Mouse (Mus musculus) adrenal gland, adult (tissue): Measurements from ENCODE around the gene Ndp.

ENCODE experiments used
- DNase-seq, 2 experiments: peaks; one replicate each; pipeline ENCODE4 v3.0.0; 2022 to 2023; ENCODE audit warnings: low spot score in 1 of 2; ENCODE audit not compliant: inconsistent age in 2 of 2

The Ndp gene

DNA sequence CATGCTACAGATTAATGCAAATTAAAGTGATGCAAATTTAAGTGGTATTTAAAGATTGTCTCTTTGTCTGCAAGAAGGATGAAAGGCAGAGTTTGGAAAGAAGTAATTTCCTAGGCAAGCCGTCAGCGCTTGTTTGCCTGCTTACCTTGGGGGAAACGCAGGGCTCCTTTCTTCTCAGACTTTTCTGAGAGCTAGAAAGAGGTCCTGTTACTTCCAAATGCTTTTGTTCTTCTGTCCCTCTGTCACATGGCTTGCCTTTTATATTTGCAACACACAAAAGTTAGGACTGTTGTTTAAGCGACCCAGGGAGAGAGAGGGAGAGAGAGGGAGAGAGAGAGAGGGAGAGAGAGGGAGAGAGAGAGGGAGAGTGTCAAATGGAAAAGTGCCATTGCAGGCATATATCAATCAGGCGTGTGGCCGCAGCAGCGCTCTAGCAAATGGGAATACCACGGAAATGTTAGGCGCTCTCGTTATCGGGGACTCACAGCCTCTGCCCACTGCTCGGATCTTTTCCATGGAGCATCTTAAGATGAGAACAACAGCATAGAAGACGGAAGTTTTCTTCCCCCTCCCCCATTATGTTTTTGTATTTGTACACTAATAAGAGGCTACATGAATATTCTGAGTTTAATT lies at the start of gene Ndp:
Ndp (minus strand) TSS at position 534 of the 633 bp plus-strand sequence.
- DNase-seq, result peak in 1 of 2 experiments; percentile 35

DNA sequence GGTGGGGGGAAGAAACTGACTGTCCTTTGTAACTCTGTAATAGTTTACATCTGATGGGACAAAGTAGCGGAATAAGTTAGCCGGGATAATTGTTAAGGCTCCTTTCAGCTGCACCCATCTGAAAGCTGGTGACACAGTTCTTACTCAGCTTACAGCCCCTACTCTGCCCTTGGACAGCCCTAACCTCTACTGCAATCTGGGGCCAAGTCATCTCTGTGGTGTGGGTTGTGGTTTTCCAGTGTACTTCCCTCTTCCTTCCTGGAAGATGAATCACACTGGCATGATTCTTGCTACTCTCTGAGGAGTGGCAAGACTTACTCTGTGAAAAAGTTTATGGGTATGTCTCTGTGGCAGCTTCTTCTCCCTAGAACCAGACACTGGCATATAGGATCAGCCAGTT lies 43.2 kb upstream of the Ndp start:
- DNase-seq, result peak; percentile 4 to 27

- DNase-seq, result no peak
Observed at GRCm38 (mm10) chrX:16918006-16918405, 6.4 kb upstream of the Ndp start.

DNA sequence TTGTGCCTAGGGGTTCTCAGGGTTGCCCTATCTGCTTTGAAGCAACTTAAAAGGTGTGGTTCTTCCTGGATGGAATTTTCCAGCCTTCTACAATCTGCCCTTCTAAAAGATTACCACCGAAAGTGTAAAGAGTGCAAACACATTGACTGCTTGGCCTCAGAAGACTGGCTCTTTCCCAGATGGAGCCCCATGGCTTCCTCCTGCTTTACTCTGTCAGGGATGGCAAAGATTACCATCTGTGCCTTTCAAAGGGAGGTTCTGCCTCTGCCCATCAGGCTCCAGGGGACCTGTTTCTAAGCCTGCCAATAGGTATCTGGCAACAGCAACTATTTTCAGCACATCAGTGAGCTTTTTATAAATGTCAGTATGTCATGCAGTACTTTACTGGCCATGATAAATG lies 1.5 kb upstream of the Ndp start:
- DNase-seq, result no peak

GRCm38 (mm10) chrX:16911911-16912310 lies 337 bp upstream of the Ndp start:
- DNase-seq, result no peak

DNA sequence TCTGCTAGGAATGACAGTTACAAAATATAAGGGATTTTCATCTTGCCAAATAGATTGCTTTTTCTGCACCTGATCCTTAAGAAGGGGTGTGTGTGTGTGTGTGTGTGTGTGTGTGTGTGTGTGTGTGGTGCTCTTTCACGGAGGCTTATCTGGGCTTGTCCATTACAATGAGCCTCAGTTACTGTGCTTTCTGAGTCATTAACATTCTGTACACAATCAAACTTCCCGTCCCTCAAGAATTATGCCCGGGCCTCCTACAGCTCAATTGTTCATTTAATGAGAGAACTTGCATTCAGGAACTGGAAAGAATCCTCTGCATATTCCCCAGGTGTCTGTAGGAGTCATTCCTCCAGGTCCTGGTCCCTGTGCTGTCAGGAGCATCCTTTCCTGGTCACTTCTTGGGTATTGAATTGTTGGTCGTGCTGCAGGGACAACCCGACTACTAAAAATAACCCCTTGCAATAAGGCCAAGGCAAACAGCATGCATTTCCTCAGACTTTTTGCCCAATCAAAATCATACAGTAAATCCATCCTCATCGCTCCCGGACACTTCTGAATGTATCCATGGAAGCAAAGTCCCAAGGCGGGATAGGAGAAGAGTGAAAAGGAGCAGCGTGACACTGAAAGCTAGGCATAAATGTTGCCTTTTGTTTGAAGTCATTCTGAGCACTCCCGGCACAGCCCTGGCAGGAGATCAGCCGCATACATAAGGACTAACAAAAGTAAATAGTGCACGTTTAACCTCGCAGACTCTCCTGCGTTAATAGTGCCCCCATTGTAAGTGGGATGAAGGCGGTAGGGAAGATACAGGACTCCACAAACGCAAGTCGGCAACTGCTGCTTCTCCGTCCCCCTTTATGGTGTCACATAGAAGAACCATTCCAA lies 1.1 kb downstream of the Ndp start:
- peak in 1 of 2 experiments; percentile 44 for DNase-seq

DNA sequence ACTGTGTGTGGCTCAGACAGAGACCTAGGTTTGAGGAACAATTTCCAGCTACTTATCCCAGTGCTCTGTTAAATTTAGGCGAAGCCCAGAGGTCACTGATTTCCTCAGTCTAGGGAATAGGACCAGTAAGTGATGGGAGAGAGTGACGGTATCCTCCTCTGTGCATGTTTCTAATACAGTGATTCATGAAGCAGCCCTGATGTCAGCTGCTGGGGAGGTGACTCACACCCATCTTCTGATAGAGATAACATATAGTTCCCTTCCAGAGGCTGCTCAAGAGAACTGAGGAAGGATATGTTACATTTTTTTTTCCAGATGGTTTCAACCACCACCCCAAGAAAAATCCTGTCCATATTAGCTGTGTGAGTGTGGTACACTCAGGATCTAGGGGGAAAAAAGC lies 2.9 kb downstream of the Ndp start:
- no peak for DNase-seq

- DNase-seq, result no peak
Observed at GRCm38 (mm10) chrX:16907554-16907953, 4.0 kb downstream of the Ndp start.

DNA sequence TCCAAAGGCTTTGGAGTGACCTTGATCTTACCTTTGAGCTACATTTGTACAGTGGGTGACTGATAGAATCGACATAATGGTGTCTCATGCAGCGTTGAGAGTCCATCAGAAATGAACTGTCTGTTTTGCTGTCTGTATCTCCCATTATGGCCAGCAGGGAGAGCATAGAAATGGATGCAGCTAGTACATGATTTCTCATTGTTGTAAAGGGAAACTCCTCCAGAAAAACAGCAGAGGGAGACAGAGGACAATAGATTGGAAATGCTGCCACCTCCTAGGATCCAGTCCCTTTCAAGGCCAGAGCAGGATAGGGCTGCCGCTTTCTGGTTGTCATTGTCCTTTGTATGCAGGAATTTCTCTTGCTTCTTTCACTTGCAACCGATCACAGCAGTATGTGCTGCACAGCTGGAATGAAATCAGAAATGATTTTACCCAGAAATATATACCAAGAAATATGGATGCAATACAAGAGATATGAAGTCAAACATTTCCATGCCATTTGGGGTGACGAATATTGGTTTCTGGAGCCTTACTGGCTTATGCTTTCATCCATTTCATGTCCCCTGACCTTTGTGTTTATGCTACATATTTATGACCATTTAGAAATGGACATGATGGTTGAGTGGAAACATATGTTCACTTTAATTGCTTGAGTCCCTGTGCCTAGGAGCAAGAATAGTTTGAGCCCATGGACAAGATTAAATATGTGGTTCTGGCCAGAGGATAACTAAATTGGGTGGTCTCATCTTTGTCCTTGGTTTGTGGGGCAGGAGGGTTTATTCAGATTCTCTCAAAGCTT lies 17.0 kb downstream of the Ndp start:
- DNase-seq, result peak; percentile 18 to 77

GRCm38 (mm10) chrX:16867640-16868314 lies 43.8 kb downstream of the Ndp start:
- DNase-seq, result no peak

DNA sequence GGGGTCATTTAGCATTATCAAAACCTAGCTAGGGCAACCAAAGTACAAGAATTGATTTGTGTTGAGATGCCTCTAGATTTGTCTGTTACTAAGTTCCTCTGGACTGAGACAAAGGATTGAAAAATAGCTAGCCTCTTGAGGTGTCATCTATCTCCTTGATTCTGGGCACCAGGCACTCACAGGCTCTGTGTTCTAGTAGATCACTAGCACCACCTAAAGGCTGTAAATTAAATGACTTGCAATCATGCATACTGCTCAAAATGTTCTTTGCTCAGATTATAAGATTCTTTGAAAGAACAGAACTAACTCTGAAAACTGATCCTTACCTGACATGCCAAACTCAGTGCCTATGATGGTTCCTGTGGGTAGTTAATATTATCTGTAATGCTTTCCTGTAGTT lies 51.3 kb downstream of the Ndp start:
- peak in 1 of 2 experiments; percentile 58 for DNase-seq

GRCm38 (mm10) chrX:16846034-16846433 lies 65.5 kb downstream of the Ndp start:
- no peak for DNase-seq

DNA sequence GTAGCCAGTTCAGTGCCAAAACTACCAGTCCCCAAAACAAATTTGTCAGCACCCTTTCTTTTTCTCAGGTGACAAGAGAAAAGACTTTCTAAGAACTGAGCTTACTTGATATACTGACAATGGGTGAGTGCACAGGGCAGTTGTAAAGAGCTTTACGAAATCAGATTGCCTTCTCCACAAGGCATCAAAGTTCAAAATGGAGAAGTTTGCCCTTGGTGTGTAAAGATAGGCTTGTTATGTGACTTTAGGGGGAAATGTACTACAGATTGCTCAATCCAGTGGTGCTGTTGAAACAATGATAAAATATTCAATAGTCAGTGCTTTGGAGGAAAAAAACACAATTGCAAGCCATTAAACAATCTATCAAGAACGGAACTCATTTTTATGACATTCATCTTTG lies 70.1 kb downstream of the Ndp start:
- DNase-seq, result no peak

GRCm38 (mm10) chrX:16837293-16837692 lies 74.3 kb downstream of the Ndp start:
- DNase-seq, result no peak

GRCm38 (mm10) chrX:16836488-16837082 lies 75.0 kb downstream of the Ndp start:
- DNase-seq, result no peak
